Mouse (Mus musculus): ENCODE results near the gene Pabpn1.

The Pabpn1 gene

GRCm38 (mm10) chr14:54892200-54892599 is at the start of gene Pabpn1:
Gene Pabpn1 (plus strand): TSS chr14:54892500.
- in situ Hi-C loops (cut with MboI, MseI): no loop called here

DNA sequence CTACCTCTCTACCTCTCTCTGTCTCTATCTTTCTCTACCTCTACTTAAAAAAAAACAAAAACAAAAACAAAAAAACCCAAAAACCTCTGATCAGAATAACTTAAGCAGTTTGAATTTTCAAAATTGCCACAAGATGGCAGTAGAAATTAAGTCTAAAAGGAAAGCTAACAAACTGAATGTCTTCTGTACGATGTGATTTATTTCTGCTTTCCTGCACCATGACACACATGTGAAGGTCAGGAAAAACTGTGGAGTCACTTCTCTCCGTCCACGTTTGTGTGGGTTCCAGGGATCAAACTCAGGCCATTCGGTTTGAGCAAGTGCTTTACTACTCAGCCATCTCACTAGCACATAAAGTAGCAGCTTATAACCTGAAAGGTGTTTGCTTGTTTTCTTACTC is 48.8 kb upstream of the Pabpn1 start:
- in situ Hi-C loops (cut with MboI, MseI): no loop called here

DNA sequence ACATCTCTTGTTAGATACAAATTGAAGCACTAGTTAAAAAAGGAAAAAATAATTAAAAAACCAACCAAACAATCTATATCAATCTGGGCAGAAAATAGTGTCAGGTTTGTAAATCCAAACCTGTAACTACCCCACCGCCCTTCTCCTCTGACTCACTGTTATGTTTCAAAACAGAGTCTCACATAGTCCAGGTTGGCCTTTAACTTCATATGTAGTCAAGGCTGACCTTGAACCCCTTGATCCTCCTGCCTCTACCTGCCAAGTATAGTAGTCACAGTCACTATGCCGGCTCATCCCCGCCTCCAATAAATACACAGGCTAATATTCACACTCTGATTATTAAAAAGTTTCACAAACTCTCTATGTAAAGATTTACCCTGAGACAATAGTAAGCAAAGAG is 36.6 kb upstream of the Pabpn1 start:
- in situ Hi-C loops (cut with MboI, MseI): no loop called here

GRCm38 (mm10) chr14:54856703-54857102 is 35.6 kb upstream of the Pabpn1 start:
- in situ Hi-C loops (cut with MboI, MseI): no loop called here

- in situ Hi-C loops (cut with MboI, MseI): no loop called here
Measured at GRCm38 (mm10) chr14:54857891-54858290, 34.4 kb upstream of the Pabpn1 start.

DNA sequence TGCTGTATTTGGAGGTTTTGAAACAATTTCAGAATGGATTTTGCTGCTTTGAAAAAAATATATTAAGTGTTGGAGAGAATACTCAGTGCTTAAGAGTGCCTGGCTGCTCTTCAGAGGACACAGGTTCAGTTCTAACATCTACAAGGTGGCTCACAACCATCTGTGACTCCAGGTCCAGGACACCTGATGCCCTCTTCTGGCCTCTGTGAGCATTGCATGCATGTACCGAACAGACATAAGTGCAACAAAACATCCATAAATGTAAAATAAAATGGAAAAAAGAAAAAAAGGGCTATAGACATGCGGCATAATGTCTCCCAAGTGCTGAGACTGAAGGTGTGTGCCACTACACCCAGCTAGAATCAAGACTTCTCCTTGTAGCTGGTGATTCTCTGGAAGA is 31.8 kb upstream of the Pabpn1 start:
- in situ Hi-C loops (cut with MboI, MseI): no loop called here

DNA sequence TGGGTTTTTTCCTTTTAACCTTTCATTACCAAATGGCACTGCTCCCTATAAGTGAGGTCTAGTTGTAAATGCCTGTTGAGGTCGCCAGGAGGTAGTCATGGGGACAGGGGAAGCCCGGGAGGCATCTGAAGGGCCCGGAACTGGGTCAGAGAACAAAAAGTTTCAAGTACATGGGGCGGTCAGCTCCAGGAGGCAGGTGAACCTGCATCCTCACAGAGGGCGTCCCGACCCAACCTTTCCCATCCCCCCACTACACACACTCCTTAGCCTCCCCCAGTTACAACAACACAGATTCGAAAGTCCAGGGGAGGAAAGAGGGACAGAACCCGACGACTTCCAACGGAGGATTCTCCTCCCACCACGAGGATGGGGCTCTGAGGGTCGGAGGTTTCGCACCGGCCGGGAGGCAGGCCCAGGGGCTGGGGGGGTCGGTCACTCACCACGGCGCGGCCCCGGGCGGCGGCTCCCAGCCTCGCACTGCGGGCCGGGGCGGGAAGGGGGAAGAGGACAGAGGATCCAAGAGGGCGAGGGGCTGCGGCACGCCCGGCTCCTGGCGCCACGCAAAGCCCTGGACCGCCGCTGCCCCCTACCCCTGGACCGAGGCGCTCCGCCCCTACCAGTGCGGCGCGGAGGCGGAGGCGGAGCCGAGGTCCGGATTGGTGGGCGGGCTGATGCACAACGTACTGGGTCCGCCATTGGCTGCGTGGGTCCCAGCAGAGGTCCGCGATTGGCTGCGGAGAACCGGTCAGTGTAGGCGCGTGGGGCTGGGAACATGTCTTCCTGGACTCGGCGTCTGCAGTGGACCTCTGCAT is 28.6 kb upstream of the Pabpn1 start:
- in situ Hi-C loops (cut with MboI, MseI): no loop called here

- in situ Hi-C loops (cut with MboI, MseI): no loop called here
Measured at GRCm38 (mm10) chr14:54864313-54865036, 27.8 kb upstream of the Pabpn1 start.

- in situ Hi-C loops (cut with MboI, MseI): no loop called here
Measured at GRCm38 (mm10) chr14:54865626-54866025, 26.7 kb upstream of the Pabpn1 start.

- in situ Hi-C loops (cut with MboI, MseI): no loop called here
Measured at GRCm38 (mm10) chr14:54866268-54866667, 26.0 kb upstream of the Pabpn1 start.

- in situ Hi-C loops (cut with MboI, MseI): no loop called here
Measured at GRCm38 (mm10) chr14:54866936-54867335, 25.4 kb upstream of the Pabpn1 start.

GRCm38 (mm10) chr14:54868026-54868425 is 24.3 kb upstream of the Pabpn1 start:
- in situ Hi-C loops (cut with MboI, MseI): no loop called here

DNA sequence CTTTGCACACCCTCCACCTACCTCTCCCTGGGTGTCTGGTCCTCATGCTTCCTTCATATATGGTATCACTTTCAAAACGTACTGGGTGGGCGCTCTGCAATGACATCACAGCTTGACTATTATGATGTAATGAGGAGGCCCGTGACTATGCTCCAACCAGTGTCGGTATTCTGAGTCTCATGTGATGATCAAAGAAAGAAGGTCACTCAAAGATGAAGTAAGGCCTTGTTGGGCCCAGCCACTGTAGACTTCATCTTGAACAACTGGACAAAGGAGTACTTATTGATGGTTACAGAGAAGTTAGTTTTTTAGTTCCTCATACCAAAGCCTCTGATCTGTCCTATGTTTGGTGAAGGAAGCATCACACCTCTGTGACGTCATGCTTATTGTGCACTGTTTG is 21.4 kb upstream of the Pabpn1 start, which contains the start of gene Homez:
TSS of gene Homez (minus strand) at position 101 of the 400 bp plus-strand sequence.
- in situ Hi-C loops (cut with MboI, MseI): no loop called here

DNA sequence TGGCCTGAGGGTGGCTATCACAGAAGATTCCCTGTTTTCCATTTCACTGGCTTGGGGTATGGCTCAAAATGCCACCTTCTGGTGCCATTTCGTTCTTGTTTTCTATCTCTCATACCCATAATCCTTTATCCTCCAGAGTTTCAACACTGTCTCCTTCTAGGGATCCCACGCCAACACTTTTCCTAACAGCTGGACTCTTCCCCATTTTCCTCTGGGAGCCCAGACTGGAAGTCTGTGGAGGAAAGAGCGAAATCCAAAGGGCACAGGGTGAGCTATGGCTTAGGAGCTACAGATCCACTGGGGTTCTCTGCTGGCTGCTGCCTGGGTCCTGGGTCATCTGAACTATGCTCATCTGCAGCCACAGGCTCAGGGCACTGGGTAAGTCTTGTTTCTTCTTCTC is 18.1 kb upstream of the Pabpn1 start:
- in situ Hi-C loops (cut with MboI, MseI): no loop called here

DNA sequence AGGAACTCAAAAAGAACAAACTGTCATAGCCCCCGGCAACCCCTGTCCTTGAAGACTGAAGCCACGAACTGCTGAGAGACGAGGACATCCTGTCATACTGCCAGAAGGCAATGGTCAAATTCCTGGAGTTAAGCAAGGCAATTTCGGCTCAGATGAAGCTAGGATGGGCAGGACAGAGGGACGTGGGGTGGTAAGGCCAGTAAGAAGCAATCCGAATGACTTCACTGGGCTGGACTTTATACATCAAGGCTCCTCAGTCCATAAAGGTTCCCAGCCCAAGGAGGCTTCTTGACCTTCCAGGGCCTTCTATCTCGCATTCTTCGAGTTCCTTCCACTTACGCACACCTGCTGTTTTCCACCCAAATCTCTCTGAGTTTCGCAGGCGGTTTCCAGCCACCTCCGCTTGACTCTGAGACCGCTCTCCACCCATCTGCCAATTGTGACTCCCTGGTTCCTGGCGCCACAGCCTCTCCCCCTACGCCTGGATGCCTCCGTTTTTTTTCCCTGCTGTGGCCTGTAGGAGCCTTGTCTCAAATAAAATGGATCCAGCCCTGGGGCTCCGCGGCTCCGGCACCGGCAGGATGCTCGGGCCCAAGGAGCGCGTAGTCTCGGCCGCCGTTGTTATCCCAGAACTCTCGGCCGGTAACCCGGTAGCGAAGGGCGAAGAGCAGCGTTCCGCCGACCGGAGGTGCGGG is 16.3 kb upstream of the Pabpn1 start:
- in situ Hi-C loops (cut with MboI, MseI): no loop called here

DNA sequence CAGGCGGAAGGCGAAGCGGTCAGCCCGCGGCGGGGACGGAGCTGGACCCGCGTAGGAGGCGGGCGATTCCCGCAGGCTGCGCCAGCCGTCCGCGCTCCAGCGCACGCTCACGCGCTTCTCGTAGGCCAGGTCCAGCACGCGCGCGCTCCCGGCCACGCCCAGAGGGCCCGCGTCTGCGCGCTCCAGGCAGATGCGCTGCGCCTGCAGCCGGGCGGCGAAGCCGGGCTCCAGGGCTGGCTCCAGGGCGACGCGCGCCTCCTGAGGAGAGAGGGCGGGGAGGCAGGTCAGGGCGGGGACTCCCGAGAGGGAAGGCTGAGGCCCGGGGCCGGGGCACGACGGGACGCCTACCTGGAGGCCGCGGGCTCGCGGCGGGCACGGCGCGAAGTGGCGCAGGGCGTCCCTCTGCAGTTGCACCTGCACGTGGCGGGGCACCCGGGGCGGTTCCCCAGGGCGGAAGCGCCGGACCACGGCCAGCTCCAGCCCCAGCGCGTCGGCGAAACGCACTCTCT is 15.7 kb upstream of the Pabpn1 start:
- in situ Hi-C loops (cut with MboI, MseI): no loop called here

DNA sequence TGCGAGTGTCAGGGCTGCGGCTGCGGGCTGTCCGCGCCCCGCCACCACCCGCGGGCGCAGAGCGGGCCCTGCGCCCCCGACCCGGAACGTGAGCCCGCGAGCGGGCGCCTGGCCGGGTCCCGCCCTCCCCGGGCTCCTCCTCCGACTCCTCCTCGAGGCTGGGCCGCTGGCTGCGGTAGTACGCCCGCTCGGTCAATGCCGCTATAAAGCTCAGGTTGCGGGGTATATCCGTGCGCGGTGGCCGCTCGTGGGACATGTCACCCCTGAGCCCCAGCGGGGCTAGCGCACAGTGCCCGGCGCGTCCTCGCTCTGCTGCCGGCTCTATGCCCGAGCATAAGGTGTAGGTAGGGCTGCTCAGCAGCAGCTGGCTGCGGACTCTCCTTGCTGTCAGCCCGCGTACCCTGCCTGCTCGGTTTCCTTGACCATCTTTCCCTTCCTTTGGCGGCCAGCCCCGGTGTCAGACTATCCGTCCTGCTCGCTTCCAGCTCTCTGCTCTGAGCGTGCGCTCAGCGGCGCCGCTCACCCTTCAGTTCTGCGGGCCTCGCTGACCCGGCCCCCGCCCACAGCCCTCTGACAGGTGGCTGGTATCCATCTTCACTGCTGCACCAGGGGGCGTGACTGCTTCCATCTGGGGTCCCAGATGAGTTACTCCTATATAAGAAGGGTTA is 15.1 kb upstream of the Pabpn1 start, which contains the start of gene Ppp1r3e:
TSS of gene Ppp1r3e (minus strand) at position 503 of the 668 bp plus-strand sequence.
- in situ Hi-C loops (cut with MboI, MseI): no loop called here

DNA sequence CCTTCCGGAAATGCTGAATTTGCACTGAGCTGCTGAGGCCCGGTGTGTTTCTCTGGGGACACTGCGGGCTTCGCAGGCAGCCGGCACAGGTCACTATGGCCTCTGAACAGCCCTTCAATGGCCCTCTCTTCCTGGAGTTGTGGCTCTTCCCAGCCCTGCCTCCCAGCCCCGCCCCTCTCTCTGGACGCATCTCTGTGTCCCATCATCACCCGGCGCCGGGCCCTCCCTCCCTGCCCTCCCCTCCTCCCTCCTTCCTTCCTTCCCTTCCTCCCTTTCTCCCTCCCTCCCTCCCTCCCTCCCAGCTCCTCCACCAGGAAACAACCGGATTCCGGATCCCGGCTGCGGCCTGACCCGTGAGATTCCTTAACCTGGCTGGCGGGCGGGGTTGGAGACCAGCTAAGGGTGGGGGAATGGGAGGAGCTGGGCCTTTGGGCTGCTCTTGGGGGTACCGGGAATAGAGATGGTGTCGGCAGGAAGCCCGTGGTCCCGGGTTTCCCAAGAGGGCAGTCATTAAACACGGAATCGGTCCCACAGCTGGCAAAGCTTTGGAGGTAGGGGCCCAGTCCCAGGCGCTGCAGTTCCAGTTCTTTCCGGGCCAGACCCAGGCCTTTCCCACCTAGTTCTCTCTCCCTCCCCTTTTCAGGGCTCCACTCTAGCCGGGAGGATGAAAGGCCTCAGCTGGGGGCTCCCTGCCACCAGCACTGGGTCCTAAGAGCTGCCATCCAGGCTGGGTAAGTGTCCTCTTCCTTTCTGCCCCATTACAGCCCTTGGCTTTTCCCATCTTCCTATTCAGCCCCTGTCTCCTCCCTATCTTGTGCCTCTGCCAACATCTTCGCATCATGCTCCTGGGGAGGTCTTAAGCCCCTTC is 8.9 kb upstream of the Pabpn1 start, which contains the start of the genes Bcl2l2 and Gm20521:
TSS of gene Bcl2l2 (plus strand) at position 224 of the 868 bp plus-strand sequence.
TSS of gene Gm20521 (plus strand) at position 288 of the 868 bp plus-strand sequence.
- in situ Hi-C loops (cut with MboI, MseI): no loop called here

DNA sequence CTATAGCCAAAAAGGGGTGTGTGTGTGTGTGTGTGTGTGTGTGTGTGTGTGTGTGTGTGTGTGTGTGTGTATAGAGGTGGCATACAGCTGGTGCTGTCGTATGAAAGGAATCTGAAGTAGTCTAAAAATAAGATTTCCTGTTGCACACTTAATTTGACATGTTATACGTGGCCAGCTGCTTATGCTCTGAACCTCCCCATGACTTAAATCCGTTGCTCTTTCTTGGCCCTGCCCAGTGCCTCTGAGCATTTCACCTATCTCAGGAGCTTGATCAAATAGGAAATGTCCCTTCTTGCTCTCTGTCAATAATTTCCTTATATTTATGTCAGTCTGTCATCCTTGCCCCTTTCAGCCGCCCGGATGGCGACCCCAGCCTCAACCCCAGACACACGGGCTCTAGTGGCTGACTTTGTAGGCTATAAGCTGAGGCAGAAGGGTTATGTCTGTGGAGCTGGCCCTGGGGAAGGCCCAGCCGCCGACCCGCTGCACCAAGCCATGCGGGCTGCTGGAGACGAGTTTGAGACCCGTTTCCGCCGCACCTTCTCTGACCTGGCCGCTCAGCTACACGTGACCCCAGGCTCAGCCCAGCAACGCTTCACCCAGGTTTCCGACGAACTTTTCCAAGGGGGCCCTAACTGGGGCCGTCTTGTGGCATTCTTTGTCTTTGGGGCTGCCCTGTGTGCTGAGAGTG is 8.1 kb upstream of the Pabpn1 start:
- in situ Hi-C loops (cut with MboI, MseI): no loop called here

DNA sequence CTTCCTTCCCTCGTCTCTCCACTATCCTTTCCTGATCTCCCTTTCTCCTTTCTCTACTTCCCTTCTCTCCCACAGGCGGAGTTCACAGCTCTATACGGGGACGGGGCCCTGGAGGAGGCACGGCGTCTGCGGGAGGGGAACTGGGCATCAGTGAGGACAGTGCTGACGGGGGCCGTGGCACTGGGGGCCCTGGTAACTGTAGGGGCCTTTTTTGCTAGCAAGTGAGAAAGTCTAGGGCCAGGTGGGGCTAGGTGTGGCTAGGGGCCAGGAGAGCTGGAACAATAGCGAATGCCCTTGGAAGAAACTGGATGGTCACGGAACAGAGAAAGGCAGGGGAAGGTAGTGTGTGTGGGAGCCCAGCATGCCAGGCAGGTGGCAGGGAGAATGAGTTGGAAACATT is 7.0 kb upstream of the Pabpn1 start:
- in situ Hi-C loops (cut with MboI, MseI): no loop called here

Data from T-helper 1 cell (primary cell).